Mouse (Mus musculus) lung, adult 2 months (tissue): ENCODE measurements around the gene Pdzd7.

Source experiments
- CTCF ChIP-seq: fragments of 200-500 bp; IDR thresholded peaks from 2 replicates; pipeline ENCODE4 v1.5.1; 2011; ENCODE audit warnings: mild to moderate bottlenecking, low read length, control low read depth; ENCODE audit not compliant: insufficient read depth
- POLR2A ChIP-seq: fragments of 200-500 bp; IDR thresholded peaks from 2 replicates; pipeline ENCODE4 v1.6.1; 2011; ENCODE audit warnings: low read depth, mild to moderate bottlenecking, control low read depth, low read length, borderline replicate concordance; ENCODE audit errors: extremely low read depth

DNA sequence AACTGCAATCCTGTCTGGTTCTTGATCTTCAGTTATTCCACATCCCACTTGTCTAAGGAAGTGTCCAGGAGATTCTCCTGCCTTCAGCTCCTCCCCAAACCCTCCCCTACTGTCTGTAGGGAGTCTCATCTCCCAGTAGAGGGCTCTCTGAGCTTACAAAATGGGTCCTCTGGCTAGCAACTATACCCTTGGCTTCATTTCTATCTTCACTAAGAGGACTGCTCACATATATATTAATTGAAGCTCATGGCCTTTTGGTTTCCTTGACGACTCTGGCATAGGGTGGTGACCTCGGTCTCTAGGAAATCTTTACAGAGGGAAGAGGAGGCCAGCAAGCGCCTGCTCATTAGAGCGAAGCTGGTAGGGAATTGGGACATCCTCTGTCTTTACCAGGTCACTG, 10.8 kb upstream of the Pdzd7 start:
- TF ChIP-seq CTCF (peak; percentile 42; the same call in 1 of the 2 replicates), POLR2A (no peak)
